Mouse (Mus musculus) lung, postnatal 0 days (tissue): ENCODE measurements around the gene Pan3.

Experiments used
- CTCF ChIP-seq: IDR thresholded peaks from 2 replicates; pipeline ENCODE4 v1.5.1; 2016; ENCODE audit warnings: antibody characterized with exemption, mild to moderate bottlenecking
- EP300 ChIP-seq: IDR thresholded peaks from 2 replicates; pipeline ENCODE4 v1.6.1; 2016; ENCODE audit warnings: antibody characterized with exemption, mild to moderate bottlenecking, control low read depth

GRCm38 (mm10) chr5:147573555-147573954 lies 143.6 kb downstream of the Pan3 start:
- TF ChIP-seq CTCF (no peak), EP300 (no peak)
